Mouse (Mus musculus) G1E (cell line): ENCODE data around the gene Clstn1.

Experiments
- CTCF ChIP-seq: IDR thresholded peaks from 2 replicates; pipeline ENCODE4 v1.5.1; 2012; ENCODE audit warnings: low read depth, low read length, inconsistent platforms, mixed read lengths
- GATA1 ChIP-seq: IDR thresholded peaks from 2 replicates; pipeline ENCODE4 v1.6.1; 2012; ENCODE audit warnings: borderline replicate concordance, low read length, inconsistent platforms, mixed read lengths
- GATA2 ChIP-seq: IDR thresholded peaks from 2 replicates; pipeline ENCODE4 v1.6.1; 2012; ENCODE audit warnings: low read depth, low read length, inconsistent platforms, borderline replicate concordance
- POLR2AphosphoS5 ChIP-seq: IDR thresholded peaks from 2 replicates; pipeline ENCODE4 v1.6.1; 2012; ENCODE audit warnings: low read depth, low read length, inconsistent platforms; ENCODE audit not compliant: insufficient replicate concordance
- TAL1 ChIP-seq: conservative IDR thresholded peaks from 2 replicates; pipeline ENCODE4 v1.6.1; 2012; ENCODE audit warnings: low read depth, low read length, inconsistent platforms, mixed read lengths

GRCm38 (mm10) chr4:149570498-149570863 lies 15.8 kb upstream of the Clstn1 start:
- no peak for TF ChIP-seq TAL1
- no peak for TF ChIP-seq GATA1
- no peak for TF ChIP-seq CTCF
- no peak for TF ChIP-seq GATA2
- TF ChIP-seq POLR2AphosphoS5: no peak
